Mouse (Mus musculus): ENCODE results near the gene Zfp442.
"Not testable (repeated sequence)": the region's sequence is repeated elsewhere in the genome, so short reads cannot be mapped to it uniquely, and the experiment has no call there.

The Zfp442 gene

GRCm38 (mm10) chr2:150451180-150451919 lies at the start of gene Zfp442:
Gene Zfp442, minus strand, starts transcription at chr2:150451486.
- peak; percentile 100 for ATAC-seq (ENCODE audit: low TSS enrichment)

DNA sequence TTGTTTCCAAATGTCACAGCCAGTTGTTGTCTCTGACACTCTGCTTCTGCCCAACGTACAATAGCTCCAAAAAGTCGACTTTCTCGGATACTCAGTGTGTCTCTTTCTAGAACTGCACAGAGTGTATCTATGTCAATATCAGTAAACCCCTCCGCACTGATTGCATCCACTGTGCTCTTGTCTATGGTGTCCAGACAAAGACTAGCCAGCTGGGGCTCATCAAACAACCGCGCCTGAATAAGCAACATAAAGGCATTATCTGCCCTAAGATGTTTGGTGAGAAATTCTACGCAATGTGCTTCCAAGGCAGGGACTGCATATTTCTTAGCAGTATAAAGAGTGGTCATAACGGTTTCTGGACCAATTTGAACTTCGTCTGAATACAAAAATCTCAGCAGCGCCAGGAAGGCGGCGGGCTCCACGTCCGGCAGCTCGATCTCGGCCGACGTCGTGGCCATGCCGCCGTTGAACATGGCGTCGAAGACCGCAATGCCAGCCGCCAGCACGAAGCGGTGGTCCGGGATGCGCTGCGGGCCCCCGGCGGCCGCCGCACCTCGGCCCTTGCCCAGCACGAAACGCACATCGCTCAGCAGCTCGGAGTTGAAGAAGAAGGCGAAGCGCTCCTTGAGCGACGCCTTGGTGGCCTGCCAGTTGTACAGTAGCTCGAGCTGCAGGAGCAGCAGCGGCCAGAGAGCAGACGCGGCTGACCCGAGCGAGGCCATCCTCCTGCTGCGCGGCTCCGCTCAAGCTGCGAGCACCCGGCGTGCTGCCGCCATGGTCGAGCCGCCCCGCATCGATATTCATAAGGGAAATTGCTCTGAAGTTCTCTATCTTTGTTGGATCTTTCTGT lies 49.1 kb upstream of the Zfp442 start:
- ATAC-seq (ENCODE audit: low TSS enrichment), result not testable (repeated sequence)

GRCm38 (mm10) chr2:150493031-150493430 lies 41.7 kb upstream of the Zfp442 start:
- ATAC-seq (ENCODE audit: low TSS enrichment), result no peak

DNA sequence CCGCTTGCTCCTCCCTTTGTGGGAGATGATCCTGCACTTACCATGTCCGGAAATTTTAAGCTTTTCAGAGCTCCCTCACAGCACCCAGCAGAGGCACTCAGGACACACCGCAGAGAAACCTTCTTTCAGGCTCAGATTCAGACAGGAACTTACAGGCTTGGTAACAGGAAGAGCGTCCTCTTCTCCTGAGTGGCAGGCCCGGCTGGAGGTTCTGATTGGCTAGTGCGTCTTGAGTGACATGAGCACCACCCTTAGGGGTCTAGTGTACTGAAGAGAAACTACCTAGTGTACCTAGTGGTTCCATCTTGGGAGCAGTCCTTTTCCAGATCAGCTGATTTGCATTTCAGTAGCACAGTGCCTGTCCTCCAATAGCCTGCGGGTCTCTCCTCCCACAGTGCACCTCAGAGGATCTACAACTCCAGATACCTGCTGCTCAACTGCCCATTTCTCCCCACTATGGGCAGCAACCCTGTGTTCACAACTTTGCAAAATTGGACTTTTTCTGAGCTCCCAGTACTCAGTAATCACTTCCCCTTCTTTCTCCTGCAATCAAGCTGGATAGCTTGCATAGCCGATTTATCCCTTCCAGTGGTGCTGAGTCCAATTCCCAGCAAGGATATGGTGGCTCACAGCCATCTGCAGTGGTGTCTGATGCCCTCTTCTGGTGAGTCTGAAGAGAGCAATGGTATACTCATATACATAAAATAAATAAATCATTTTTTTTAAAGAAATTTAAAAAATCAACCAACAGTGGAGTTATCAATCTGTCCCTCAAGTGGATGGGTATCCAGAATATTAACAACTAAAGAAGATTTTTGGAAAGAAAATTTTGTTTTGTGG lies 33.9 kb upstream of the Zfp442 start, which contains the start of gene Zfp345:
Gene Zfp345, minus strand, starts transcription at position 153 of the 840 bp plus-strand sequence.
- ATAC-seq (ENCODE audit: low TSS enrichment), result not testable (repeated sequence)

GRCm38 (mm10) chr2:150439084-150439483 lies 12.2 kb downstream of the Zfp442 start:
- ATAC-seq (ENCODE audit: low TSS enrichment), result not testable (repeated sequence)

DNA sequence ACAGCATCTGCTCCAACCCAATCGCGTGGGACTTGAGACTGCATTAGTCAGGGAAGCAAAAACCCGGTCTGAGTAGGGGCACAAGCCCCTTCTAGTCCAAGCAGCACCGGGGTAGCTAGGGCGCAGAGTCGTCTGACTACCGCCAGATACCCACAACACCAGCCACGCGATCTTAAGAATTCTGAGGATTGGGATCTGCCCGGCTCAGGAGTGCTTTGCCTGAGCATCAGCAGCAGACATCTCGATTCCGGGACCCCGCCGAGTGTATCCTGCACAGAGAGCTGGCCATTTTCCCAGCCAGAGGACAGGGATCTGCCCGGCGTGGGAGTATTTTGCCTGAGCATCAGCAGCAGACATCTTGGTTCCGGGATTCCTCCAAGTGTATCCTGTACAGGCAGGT lies 39.1 kb downstream of the Zfp442 start:
- not testable (repeated sequence) for ATAC-seq (ENCODE audit: low TSS enrichment)

DNA sequence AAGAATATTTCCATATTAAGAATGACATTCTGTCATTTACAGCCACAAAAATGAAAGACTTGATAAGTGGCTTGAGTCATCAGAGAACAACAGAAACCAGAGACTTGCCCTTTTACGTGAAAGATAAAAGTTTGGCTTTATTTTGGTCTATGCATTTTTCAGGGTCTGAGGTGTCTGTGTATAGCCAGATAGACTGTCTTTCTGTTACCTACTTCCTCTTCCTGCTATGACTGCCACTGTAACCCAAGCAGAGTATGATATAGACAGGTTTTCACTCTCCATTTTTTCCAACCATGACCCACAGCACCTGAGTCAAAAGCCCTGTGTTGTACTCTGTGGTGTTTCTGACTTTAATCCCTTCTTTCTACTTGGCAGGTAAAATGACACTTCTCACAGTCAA lies 61.1 kb downstream of the Zfp442 start:
- ATAC-seq (ENCODE audit: low TSS enrichment), result no peak

DNA sequence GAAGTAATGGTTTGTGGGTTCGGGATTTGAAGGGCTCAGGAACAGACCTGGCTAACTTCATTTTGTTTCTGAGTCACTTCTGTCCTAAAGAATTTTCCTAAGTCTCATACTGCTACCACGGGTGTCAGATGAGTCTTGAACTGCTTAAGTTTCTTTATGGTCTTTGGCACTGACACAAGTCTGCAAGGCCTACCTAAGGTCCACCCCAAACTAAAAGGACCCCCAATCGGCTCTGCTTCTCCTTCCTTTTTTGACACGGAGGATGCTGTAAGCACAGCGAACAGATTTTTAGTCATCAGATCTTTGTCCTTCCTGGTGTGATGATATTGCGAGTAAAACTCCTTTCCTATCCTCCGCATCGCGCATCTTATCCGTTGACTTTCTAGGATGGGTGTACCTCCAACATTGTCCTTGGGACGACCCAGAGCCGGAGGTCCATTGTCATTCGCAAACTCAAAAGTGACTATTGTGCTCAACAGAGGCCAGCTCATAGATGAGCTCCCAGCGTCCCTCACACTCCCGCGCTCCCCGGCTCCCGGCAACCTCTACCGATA lies 65.7 kb downstream of the Zfp442 start:
- ATAC-seq (ENCODE audit: low TSS enrichment), result not testable (repeated sequence)

DNA sequence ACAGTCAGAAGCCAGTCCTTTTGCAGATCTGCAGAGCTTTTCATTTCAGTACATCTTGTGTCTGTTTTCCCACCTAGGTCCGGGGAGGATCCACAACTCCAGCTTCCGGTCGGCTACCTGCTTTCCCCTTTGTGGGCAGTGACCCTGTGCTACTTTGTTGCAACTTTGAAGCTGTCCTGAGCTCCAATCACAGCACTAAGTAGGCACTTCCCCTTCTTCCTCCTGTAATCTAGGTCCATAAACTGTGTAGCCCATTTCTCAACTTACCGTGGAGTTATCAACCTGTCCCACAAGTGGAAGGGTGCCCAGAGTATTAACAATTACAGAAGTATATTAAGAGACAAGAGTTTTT lies 88.4 kb downstream of the Zfp442 start:
- no peak; the same call in 1 of the 2 replicates for ATAC-seq (ENCODE audit: low TSS enrichment)

GRCm38 (mm10) chr2:150362113-150362877 lies 89.0 kb downstream of the Zfp442 start, which contains the start of gene 3300002I08Rik:
Gene 3300002I08Rik, minus strand, starts transcription at chr2:150362765.
- peak; percentile 100 for ATAC-seq (ENCODE audit: low TSS enrichment)

All from frontal cortex, adult (tissue).